Mouse (Mus musculus): Measurements from ENCODE around the gene Ncf2.

- no peak for TF ChIP-seq CTCF (IDR thresholded peaks at IDR 0.05; ENCODE audit: insufficient read depth, low read length)
- no peak for TF ChIP-seq POLR2A (IDR thresholded peaks at IDR 0.05; ENCODE audit: borderline replicate concordance, extremely low read depth, low read depth, low read length)
These were observed 1.9 kb upstream of the Ncf2 start for GRCm38 (mm10) chr1:152798125-152798524.

Measured in lung, adult 2 months (tissue).